Mouse (Mus musculus) hindbrain, embryonic 11.5 days (tissue): ENCODE measurements around the gene H2al1a. TPM values are rescaled to one million over a fixed set of nuclear protein-coding genes. Genes with fewer than 3 reads are reported as not detected.
"Not testable (repeated sequence)": the region's sequence is repeated elsewhere in the genome, so short reads cannot be mapped to it uniquely, and the experiment has no call there.

Experiments used
- ATAC-seq: fragments of 200-750 bp; cut with Nextera tagmentation; 2 replicates; pipeline ENCODE4 v1.8.0; 2017; ENCODE audit warnings: mild to moderate bottlenecking, moderate TSS enrichment, moderate library complexity; ENCODE audit not compliant: low FRiP score
- DNase-seq: peaks from one replicate; pipeline ENCODE4 v3.0.0-alpha.2; 2015; ENCODE audit warnings: low spot score
- H3K27ac ChIP-seq: fragments of 300-500 bp; sonication (generic); 2 replicates; pipeline ENCODE4 v1.5.1; 2014; ENCODE audit warnings: mild to moderate bottlenecking, low read depth, low read length
- H3K27me3 ChIP-seq: fragments of 300-500 bp; sonication (generic); 2 replicates; pipeline ENCODE4 v1.6.1; 2014; ENCODE audit warnings: mild to moderate bottlenecking, low read length, moderate library complexity, mixed read lengths; ENCODE audit not compliant: control insufficient read depth, insufficient read depth
- H3K36me3 ChIP-seq: fragments of 300-500 bp; sonication (generic); 2 replicates; pipeline ENCODE4 v1.6.1; 2014; ENCODE audit warnings: mild to moderate bottlenecking, low read length, moderate library complexity, mixed read lengths; ENCODE audit not compliant: control insufficient read depth, insufficient read depth
- H3K4me1 ChIP-seq: fragments of 300-500 bp; sonication (generic); replicated peaks from 2 replicates; pipeline ENCODE4 v1.6.1; 2014; ENCODE audit warnings: low read length, mixed read lengths; ENCODE audit not compliant: control insufficient read depth, insufficient read depth
- H3K4me2 ChIP-seq: fragments of 300-500 bp; sonication (generic); replicated peaks from 2 replicates; pipeline ENCODE4 v1.6.1; 2014; ENCODE audit warnings: mild to moderate bottlenecking, low read depth, low read length
- H3K4me3 ChIP-seq: fragments of 300-500 bp; sonication (generic); 2 replicates; pipeline ENCODE4 v1.5.1; 2014; ENCODE audit warnings: low read depth, low read length
- H3K9ac ChIP-seq: fragments of 300-500 bp; sonication (generic); 2 replicates; pipeline ENCODE4 v1.6.1; 2014; ENCODE audit warnings: low read depth, low read length
- H3K9me3 ChIP-seq: fragments of 300-500 bp; sonication (generic); 2 replicates; pipeline ENCODE4 v1.6.1; 2016; ENCODE audit warnings: low read length; ENCODE audit not compliant: control insufficient read depth
- WGBS: fragments of 180-500 bp; shearing (Covaris S2); extraction: QIAGEN DNeasy Blood & Tissue Kit; methylation state at CpG from one replicate; pipeline ENCODE4 v1.1.7; 2014; 5-methylcytosine and 5-hydroxymethylcytosine counted together
- polyA plus RNA-seq: library from polyadenylated mRNA; unstranded; fragments of >200 nt; fragmentation: Nextera tagmentation; extraction: Ambion mirVana; gene quantifications from 2 replicates; pipeline ENCODE4 v1.2.1, GENCODE M21; 2014

H2al1a gene
- polyA plus RNA-seq, 1 experiment from 2014 or later: not detected

DNA sequence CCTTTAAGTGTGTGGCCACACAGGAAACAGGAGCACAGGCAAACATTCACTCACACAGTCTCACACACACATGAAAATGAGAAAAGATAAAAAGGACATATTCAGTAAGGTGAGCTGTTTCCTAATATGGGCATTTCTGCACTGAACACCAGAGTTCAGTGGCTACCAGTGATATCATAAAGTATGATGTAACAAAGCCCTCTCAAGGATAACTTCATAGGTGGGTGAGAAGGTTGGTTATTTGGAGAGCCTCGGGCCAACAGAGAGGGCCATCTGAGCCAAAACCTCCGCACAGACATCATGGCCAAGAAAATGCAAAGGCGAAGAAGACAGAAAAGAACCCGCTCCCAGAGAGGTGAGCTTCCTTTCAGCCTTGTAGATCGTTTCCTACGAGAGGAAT lies 15.8 kb downstream of the H2al1a start, which contains the start of gene H2al1f:
Gene H2al1f, plus strand, starts transcription at position 301 of the 400 bp plus-strand sequence.
- ATAC-seq, H3K27me3 ChIP-seq, H3K4me1 ChIP-seq, H3K9me3 ChIP-seq, DNase-seq, H3K4me2 ChIP-seq, H3K9ac ChIP-seq, H3K36me3 ChIP-seq, H3K4me3 ChIP-seq, H3K27ac ChIP-seq: not testable (repeated sequence)
- WGBS: no CpG with 5 or more reads among the region's 6 CpGs

- not testable (repeated sequence) for ATAC-seq, DNase-seq, H3K4me1 ChIP-seq, H3K4me3 ChIP-seq, H3K27me3 ChIP-seq, H3K4me2 ChIP-seq, H3K36me3 ChIP-seq, H3K27ac ChIP-seq, H3K9me3 ChIP-seq, H3K9ac ChIP-seq
- WGBS: no CpG with 5 or more reads among the region's 3 CpGs
Observed at GRCm38 (mm10) chrX:11317956-11318355, 18.9 kb downstream of the H2al1a start, which contains the start of gene H2al1g. Gene H2al1g (plus strand): TSS chrX:11318256.

DNA sequence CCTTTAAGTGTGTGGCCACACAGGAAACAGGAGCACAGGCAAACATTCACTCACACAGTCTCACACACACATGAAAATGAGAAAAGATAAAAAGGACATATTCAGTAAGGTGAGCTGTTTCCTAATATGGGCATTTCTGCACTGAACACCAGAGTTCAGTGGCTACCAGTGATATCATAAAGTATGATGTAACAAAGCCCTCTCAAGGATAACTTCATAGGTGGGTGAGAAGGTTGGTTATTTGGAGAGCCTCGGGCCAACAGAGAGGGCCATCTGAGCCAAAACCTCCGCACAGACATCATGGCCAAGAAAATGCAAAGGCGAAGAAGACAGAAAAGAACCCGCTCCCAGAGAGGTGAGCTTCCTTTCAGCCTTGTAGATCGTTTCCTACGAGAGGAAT lies 22.1 kb downstream of the H2al1a start, which contains the start of gene H2al1h:
Gene H2al1h, plus strand, starts transcription at position 301 of the 400 bp plus-strand sequence.
- ATAC-seq, H3K9ac ChIP-seq, H3K9me3 ChIP-seq, H3K36me3 ChIP-seq, H3K4me3 ChIP-seq, H3K4me2 ChIP-seq, H3K27me3 ChIP-seq, H3K4me1 ChIP-seq, DNase-seq, H3K27ac ChIP-seq: not testable (repeated sequence)
- no CpG with 5 or more reads among the region's 6 CpGs for WGBS

GRCm38 (mm10) chrX:11324359-11324758 lies 25.3 kb downstream of the H2al1a start, which contains the start of gene H2al1i:
Gene H2al1i (plus strand): TSS chrX:11324659.
- DNase-seq, H3K36me3 ChIP-seq, H3K27me3 ChIP-seq, H3K9ac ChIP-seq, H3K27ac ChIP-seq, H3K4me3 ChIP-seq, H3K4me1 ChIP-seq, ATAC-seq, H3K4me2 ChIP-seq, H3K9me3 ChIP-seq: not testable (repeated sequence)
- 80% methylated on average over 1 of the region's 5 CpGs for WGBS

GRCm38 (mm10) chrX:11327522-11327921 lies 28.5 kb downstream of the H2al1a start, which contains the start of gene H2al1j:
Gene H2al1j (plus strand): TSS chrX:11327822.
- not testable (repeated sequence) for H3K4me2 ChIP-seq, ATAC-seq, DNase-seq, H3K36me3 ChIP-seq, H3K9ac ChIP-seq, H3K27ac ChIP-seq, H3K27me3 ChIP-seq, H3K4me3 ChIP-seq, H3K9me3 ChIP-seq, H3K4me1 ChIP-seq
- WGBS: 87% methylated on average over 2 of the region's 2 CpGs

DNA sequence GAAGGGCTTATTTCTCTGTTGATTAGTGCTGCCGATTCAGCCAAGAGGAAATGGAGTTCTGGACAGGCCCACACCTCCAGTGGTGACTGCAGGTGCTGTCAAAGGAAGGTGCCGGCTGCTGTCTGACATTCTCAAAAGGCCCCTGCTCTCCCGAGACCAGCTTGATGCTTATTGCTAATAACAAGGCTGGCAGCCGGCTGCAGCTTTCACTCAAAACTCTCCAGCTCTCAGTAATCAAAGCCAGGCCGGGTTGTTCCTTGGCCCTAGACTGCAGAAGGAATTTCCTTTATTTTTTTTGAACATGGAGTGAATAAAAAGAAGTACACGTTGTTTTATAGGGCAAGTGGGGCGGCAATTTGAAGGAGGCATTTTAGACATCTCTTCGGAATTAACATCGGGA lies 46.7 kb downstream of the H2al1a start:
- no peaks in the 10 kb centered on the region for H3K4me1 ChIP-seq
- no peak overlapping the region for H3K4me2 ChIP-seq
- DNase-seq (peak; percentile 17), ATAC-seq (no peak)
- H3K36me3 ChIP-seq: no peaks in the 10 kb centered on the region
- H3K27ac ChIP-seq: no peak overlapping the region
- no peak overlapping the region for H3K9ac ChIP-seq
- WGBS: 73% methylated on average over 9 of the region's 9 CpGs
- no peak overlapping the region for H3K4me3 ChIP-seq
- no peaks in the 10 kb centered on the region for H3K9me3 ChIP-seq
- H3K27me3 ChIP-seq: no peaks in the 10 kb centered on the region; the same call in 1 of the 2 replicates

DNA sequence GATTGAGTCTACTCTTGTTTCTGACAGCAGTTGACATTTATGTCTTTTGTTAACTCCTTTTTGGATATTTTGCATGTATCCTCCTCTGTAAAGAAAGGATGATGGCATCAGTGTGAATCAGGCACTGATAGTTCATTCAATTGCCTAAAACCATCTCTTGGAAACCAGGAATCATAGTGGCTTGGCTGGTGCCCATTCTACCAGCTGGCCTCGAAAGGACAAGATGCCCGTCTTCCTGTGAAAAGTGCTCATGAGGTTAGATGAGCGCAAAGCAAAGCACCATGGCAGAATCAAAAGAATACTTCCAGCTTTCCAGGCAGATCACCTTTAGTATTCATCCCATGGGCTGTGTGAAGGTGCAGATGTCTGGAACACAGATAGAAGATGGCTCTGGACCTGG lies 47.7 kb downstream of the H2al1a start:
- Histone ChIP-seq H3K27ac (no peak overlapping the region), H3K36me3 (no peaks in the 10 kb centered on the region), H3K9me3 (no peaks in the 10 kb centered on the region), H3K27me3 (no peaks in the 10 kb centered on the region; the same call in 1 of the 2 replicates), H3K9ac (no peak overlapping the region), H3K4me3 (no peak overlapping the region), H3K4me1 (no peaks in the 10 kb centered on the region), H3K4me2 (no peak overlapping the region)
- ATAC-seq: no peak
- WGBS: 97% methylated on average over 3 of the region's 3 CpGs
- DNase-seq: no peak

Other genes with a start within 250 kb of the H2al1a start
- gene H2al1b, start 3.2 kb downstream of the H2al1a start, polyA plus RNA-seq: not detected in 2 replicates
- gene H2al1c, start 6.4 kb downstream of the H2al1a start, polyA plus RNA-seq: not detected in 2 replicates
- not detected in 2 replicates for gene H2al1d, start 9.6 kb downstream of the H2al1a start, polyA plus RNA-seq
- not detected in 2 replicates for gene H2al1e, start 12.7 kb downstream of the H2al1a start, polyA plus RNA-seq
- not detected in 2 replicates for gene H2al1f, start 15.9 kb downstream of the H2al1a start, polyA plus RNA-seq
- gene H2al1g, start 19.0 kb downstream of the H2al1a start, polyA plus RNA-seq: not detected in 2 replicates
- not detected in 2 replicates for gene H2al1h, start 22.2 kb downstream of the H2al1a start, polyA plus RNA-seq
- gene H2al1i, start 25.4 kb downstream of the H2al1a start, polyA plus RNA-seq: not detected in 2 replicates
- gene H2al1j, start 28.6 kb downstream of the H2al1a start, polyA plus RNA-seq: not detected in 2 replicates